Mouse (Mus musculus) sigmoid colon, adult 10 weeks (tissue): Measurements from ENCODE around the gene Ten1. TPM values are rescaled to one million over a fixed set of nuclear protein-coding genes. Genes with fewer than 3 reads are reported as not detected.

Experiments
- polyA plus RNA-seq: library from polyadenylated mRNA; stranded (reverse); fragments of 350-450 nt; fragmentation: Illumina TruSeq; extraction: RNeasy Lipid Tissue Mini Kit (QIAGEN cat#74804); gene quantifications from one replicate; pipeline ENCODE4 v1.2.3, GENCODE M21; 2014; ENCODE audit warnings: low read depth, low replicate concordance

Ten1 gene
- 2.0 TPM for polyA plus RNA-seq

DNA sequence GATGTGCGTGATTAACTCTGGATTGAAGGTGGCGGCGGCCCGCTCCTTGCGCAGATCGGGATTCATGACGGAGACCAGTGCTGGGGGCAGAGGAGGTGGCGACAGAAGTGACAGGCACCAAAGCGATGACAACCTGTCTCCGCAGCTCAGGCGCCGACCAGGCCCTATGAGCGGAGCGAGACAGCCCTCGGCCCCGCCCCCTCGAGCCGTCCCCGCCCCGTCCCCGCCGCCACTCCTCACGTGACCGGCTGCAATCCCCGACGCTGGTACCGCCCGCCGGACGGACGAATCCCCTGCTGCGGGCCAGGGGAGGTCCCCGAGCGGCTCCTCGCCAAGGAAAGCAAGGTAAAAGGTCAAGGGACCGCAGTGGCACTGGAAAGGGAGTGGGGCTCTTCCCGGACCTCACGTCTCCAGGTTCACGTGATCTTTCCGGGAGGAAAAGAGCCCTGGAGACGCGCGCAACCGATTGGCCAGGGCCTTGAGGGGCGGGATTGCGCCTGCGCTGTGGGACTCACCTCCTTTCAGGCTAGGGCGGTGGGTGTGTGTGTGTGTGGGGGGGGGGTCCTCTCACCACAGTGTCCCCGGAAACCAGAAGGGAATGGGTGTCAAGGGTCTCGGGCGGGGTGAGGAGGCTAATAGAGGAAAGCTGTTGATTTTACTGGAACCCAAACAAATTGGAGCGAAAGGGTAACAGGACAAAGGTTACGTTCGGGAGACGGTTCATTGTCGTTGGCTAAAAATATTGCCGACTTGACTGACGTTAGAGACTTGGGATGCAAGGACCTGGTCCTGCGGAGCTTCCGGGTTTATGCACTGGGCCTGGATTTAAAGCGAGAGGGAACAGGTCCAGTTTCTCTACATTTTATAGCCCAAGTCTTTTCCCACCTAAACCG, at the start of gene Ten1, which contains the start of gene Acox1:
TSS of gene Ten1 (plus strand) at position 217 of the 893 bp plus-strand sequence.
TSS of gene Acox1 (minus strand) at position 407 of the 893 bp plus-strand sequence.

DNA sequence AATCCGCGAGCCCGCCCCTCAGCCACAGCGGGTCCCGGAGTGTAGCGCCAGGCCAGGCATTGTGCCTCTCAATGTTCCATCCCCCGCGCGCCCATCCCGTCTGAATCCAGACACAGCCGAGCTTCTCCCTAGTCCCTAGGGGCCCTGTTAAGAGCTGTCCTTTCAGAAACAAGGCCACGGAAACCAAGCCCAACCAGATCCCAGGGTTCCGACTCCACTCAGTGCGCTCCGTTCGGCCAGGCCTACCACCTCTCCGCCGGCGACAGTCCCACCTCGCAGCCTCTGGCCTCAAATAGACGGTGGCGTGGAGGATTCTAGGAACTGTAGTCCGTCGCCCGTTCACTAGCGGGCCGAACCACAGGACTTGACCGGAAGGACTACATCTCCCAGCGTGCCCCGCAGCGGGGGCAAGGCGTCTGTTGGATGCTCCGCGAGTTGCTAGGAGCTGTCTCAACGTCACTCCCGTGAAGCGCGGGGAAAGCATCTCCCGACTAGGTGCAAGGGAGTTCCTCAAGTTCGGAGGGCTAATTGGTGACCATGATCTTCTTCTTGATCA, 30.7 kb upstream of the Ten1 start, which contains the start of gene Fbf1:
TSS of gene Fbf1 (minus strand) at position 283 of the 556 bp plus-strand sequence.

DNA sequence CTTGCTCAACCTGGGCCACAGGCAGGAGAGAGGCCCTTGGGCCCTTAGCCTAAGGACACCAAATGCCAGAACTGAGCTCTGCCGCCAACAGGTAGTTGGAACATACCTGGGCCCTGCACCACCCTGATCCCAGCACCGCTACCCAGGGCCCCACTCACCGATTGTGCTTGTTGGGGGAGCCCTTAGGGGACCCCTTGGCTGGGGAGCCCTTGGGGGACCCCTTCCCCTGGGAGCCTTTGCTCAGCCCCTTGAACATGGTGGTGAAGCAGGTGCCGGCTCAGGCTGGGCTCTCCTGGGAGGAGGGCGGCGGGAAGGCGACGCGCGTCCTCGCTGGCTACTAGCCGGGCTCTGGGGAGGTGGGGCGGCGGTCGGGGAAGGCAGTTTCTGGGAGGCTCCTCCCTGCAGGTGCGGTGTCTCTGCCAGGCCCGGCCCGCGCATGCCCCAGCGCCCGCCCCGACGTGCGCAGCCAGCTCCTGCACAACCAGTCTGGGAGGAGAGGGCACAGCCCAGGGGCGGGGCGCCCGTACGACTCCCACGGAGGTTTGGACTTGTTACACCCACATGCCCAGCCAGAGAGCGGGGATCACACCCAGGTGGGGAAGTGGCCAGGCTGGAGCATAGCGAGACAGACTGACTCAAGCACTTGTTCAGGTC, 39.2 kb downstream of the Ten1 start, which contains the start of gene Evpl:
TSS of gene Evpl (minus strand) at position 336 of the 654 bp plus-strand sequence.

Other genes with a start within 250 kb of the Ten1 start
- 1.3 TPM for gene Itgb4, start 224.1 kb upstream of the Ten1 start, polyA plus RNA-seq
- not detected for gene Galk1, start 186.1 kb upstream of the Ten1 start, polyA plus RNA-seq
- gene H3f3b, start 170.9 kb upstream of the Ten1 start, polyA plus RNA-seq = 1,501 TPM
- 2.3 TPM for gene Unk, start 168.5 kb upstream of the Ten1 start, polyA plus RNA-seq
- gene Unc13d, start 120.9 kb upstream of the Ten1 start, polyA plus RNA-seq = 0.22 TPM
- gene Wbp2, start 111.9 kb upstream of the Ten1 start, polyA plus RNA-seq = 15.4 TPM
- gene Trim47, start 71.6 kb upstream of the Ten1 start, polyA plus RNA-seq = 0.28 TPM
- gene Trim65, start 67.7 kb upstream of the Ten1 start, polyA plus RNA-seq = 6.8 TPM
- 2.1 TPM for gene Mrpl38, start 60.0 kb upstream of the Ten1 start, polyA plus RNA-seq
- gene Fbf1, start 30.7 kb upstream of the Ten1 start, polyA plus RNA-seq = 6.6 TPM
- gene Acox1, start 190 bp downstream of the Ten1 start, polyA plus RNA-seq = 174 TPM
- gene Evpl, start 39.2 kb downstream of the Ten1 start, polyA plus RNA-seq = not detected
- gene Srp68, start 75.4 kb downstream of the Ten1 start, polyA plus RNA-seq = 6.2 TPM
- gene Galr2, start 82.1 kb downstream of the Ten1 start, polyA plus RNA-seq = not detected
- 8.8 TPM for gene Exoc7, start 108.4 kb downstream of the Ten1 start, polyA plus RNA-seq
- gene Foxj1, start 136.5 kb downstream of the Ten1 start, polyA plus RNA-seq = not detected
- 0.76 TPM for gene Rnf157, start 214.2 kb downstream of the Ten1 start, polyA plus RNA-seq
- 18.4 TPM for gene Ubald2, start 235.2 kb downstream of the Ten1 start, polyA plus RNA-seq